Mouse (Mus musculus): ENCODE data around the gene Pth2r. TPM values are rescaled to one million over a fixed set of nuclear protein-coding genes. Genes with fewer than 3 reads are reported as not detected.

Gene Pth2r
- polyA plus RNA-seq (2015; fragmentation: Nextera tagmentation; extraction: Ambion mirVana) = 0.05 TPM in 1 of 2 replicates, not detected in the other

DNA sequence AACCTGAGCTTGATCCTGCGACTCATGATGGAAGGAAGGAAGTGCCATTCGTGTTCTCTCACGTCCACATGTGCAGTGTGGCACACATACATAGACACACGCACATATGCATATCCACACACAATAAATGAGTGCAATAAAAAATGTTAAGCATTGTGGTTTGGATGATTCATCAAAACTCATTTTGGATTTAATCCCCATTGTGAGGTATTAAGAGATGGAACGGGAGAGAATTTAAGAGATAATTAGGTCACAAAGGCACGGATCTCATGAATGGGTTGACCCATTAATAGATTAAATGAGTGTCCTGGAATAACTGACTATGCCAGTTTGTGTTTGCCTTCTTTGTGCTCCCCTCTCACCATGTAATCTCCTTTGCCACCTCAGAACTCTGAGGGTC lies at the start of gene Pth2r:
Gene Pth2r, plus strand, starts transcription at position 301 of the 400 bp plus-strand sequence.
- no peak for DNase-seq (ENCODE audit: low spot score)

DNA sequence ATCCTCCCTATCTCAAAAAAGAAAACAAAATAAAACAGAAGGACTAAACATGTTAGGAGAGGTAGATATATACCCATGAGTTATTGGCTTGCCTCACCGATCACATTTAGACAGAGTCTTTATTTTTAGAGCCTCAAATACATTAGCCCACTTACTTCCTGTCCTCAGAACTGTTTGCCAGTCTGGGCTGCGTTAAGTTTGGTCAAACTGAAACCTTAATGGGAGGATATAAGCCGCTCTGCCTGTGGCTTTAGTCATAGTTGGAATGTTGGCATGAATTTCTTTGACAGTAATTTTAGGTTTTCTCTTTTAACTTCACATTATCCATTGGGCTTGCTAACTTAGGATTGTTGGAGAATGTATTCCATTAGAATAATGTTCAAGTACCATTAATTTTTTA lies 44.1 kb upstream of the Pth2r start:
- DNase-seq (ENCODE audit: low spot score) = no peak

DNA sequence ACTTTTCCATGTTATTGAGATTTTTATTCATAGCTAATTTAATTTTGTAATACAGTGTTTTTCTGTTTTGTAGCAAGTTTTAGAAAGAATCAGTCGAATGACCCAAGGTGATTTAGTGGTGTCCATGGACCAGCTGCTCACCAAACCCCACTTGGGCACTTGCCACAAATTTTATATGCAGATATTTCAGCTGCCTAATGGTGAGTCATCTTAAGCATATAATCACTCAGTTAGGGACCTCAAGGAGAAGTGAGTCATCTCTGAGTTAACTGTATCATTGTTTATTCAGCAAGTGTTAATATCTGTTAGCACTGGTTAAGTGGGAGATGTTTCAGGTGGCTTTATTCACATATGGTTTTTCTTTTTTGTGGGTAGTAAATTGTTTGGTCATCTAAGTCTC lies 36.2 kb upstream of the Pth2r start:
- DNase-seq (ENCODE audit: low spot score) = no peak

DNA sequence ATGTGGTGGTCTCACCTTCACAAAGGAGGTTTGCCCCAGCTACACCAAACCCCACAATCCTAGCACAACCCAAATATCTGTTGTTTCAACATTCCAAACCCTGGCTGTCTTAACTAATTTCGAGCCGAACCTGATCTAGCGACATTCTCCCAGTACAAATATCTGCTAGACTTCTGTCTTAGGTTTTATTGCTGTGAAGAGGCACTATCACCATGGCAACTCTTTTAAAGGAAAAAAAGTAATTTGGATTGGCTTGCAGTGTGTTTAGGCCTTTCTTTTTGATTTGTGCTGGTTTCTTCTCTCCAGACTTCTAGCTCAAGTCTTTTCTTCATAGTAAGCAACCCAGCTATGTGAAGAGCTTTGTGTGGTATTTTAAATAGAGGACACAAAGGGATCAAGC lies 1.4 kb upstream of the Pth2r start:
- DNase-seq (ENCODE audit: low spot score) = no peak

DNA sequence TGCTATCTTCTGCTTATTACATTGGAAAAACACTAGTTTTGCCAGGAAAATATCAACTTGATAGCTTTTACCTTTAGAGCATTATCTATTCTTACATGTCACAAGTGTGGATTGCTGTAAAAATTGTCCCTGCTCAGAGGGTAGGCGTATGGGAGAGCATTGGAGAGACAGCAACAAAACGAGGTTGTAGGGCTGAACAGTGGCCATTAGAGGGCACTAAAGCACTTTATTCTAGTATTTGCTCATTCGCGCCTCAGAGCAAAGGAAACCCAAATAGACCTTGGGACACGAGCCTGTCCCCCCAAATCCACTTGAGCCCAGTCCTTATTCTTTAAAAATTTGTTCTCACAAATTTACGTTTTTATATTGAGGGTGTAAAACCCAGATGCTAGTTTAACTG lies 910 bp downstream of the Pth2r start:
- peak; percentile 35 for DNase-seq (ENCODE audit: low spot score)

DNA sequence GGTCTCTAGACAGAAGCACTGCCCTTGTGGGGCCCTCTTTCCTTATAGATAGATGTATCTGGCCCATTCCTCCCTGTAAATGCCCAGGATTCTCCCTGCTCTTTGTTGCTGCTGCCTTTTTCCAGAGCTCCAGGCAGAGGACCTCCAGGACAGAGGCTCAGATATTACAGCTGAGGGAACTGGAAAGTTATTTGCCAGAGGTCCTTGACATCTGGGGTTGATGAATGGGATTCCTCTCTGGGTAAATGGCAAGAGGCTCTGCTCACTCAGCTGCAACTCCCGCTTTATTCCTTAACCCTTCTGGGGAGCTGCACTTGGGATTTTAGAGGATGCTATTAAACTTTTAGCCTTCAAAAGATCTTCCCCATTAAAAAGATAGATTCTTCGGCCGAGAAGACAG lies 26.6 kb downstream of the Pth2r start:
- no peak for DNase-seq (ENCODE audit: low spot score)

DNA sequence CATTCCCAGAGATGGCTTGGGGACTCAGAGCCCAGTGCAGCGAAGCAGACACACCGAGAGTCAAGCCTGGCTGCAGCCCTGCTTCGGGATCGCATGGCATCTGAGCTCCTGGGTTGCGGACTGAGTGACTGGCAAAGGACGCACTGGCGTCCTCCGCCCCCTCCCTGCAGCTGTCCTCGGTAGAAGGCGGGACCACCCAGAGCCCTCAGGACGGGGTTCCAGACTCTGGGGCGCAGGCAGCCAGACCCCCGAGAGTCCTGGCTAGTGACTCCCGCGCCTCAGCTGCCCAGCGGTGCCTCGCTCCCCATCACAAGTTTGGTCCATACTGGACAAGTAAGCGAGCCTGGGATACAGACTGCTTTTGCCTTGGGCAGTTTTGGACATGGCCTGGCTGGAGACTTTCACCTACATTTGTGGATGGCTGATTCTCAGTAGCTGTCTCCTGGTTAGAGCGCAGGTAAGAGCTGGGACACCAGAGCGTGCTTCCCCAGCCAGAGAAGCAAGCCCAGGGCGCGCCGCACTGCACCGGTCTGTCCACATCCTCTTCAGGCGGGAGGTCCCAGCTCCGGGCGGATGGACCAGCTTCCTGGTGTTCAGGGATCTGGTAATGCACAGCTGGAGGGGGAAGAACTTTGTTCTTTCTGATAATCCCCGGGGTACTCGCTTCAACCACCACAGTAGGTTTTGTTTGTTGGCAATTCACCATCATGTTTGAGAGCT lies 29.5 kb downstream of the Pth2r start:
- no peak for DNase-seq (ENCODE audit: low spot score)

DNA sequence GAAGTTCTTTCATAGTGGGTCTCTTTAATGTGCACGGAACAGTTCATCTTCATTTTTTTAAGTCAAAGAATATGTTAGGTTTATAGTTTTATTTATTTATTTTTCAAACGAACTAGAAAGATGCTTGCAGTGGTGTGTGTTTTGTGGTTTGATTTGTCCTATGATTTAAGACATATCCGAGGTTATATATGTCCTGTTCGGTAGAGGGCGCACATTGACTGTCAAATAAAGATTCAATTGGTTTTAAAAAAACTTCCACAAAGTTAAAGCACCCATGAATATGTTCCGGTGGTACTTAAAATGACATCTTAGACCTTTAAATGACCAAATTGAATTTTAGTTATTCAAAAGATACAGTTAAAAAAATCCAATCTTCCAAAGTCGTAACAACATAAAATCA lies 30.3 kb downstream of the Pth2r start:
- DNase-seq (ENCODE audit: low spot score) = peak; percentile 7

DNA sequence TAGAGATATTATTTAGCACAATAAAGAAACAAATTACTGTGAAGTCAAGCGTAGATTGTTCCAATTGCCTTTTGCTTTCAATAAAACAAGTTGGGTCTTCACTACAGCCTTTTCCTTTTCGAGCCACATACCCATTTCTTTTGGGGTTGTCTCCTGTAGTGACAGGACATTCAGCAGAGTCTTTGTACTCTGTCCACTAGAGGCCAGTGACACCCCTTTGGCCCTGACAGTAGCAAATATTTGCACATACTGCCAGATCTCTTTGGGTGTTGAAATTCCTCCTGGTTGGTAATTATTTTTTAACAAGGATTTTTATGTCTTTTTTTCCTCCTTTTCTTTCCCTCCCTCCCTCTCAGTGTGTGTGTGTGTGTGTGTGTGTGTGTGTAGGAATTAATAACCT lies 31.0 kb downstream of the Pth2r start:
- no peak for DNase-seq (ENCODE audit: low spot score)

DNA sequence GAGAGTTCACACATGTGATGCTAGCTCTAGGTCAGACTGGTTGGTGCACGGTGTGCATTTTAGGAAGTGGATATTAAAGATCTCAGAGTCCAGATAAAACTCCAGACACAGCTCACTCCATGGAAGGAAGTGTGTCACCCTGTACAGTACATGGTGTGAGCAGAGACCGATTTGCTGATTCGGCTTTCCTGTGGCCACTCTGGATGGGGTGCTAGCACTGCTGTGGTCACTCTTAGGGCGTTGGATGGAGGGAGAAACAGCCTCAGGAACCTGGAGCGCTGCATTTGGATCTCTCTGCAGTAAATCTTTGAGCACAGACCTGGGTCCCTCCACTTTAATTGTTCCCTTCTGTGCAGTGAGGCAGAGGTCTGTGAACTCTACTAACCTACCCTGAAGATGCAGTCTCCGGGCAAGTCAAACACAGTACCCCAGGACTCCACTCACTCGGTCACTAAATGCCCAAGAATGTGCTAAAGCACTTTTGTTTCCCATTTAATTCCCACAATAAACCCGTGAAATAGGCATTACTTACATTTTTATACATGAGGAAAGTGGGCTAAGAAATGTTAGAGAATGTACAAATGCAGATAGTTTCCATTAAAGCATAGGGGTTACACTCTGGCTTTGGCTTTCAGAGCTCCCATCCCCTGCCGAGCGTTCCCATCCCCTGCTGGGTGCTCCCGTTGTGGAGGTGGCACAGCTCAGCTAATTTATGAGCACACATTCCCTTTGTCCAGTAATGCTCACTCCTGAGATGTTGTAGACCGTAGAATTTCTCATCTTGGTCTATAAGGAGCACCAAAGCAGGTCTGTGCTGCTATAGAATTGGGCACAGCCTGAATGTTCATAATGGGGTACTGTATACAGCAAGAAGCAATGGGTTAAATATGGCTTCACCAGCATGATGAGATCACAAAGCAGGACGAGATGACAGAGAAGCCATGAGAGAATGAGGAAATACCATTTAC lies 32.5 kb downstream of the Pth2r start:
- no peak for DNase-seq (ENCODE audit: low spot score)

DNA sequence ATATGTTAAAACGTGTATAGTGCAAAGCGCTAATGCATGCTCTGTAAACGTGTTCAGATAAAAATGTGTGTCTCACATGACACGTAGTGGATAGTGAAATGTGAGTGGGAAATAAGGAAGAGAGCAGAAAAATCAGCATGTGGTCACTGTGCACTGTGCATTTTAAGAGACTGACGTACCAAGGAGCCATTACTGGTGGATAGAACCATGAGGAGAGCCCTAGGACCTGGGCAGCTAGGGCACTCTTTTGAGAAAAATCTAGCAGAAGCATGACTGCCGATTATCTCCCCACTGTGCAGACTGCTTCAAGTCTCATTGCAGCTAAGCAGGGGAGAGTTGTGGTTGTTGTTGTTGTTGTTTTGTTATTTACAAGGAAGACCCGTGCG lies 33.2 kb downstream of the Pth2r start:
- DNase-seq (ENCODE audit: low spot score) = no peak

DNA sequence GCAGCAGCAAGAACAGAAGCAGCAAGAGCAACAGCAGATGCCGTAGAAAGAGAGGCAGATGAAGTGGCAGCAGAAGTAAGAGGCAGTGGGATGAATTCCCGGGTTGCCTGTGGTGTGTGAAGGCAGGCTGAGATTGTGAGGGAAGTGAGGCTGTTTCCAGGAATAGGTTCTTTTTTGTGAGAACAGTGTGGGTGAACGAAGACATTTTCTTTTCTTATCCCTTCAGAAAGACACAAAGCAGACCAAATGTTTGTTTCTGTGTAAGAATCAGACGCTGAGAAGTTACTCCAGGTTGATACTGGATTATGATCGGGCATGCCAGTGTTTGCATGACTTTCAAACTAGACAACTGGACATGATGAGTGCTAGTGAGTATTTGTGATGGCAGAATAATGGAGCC lies 52.2 kb downstream of the Pth2r start:
- no peak for DNase-seq (ENCODE audit: low spot score)

DNA sequence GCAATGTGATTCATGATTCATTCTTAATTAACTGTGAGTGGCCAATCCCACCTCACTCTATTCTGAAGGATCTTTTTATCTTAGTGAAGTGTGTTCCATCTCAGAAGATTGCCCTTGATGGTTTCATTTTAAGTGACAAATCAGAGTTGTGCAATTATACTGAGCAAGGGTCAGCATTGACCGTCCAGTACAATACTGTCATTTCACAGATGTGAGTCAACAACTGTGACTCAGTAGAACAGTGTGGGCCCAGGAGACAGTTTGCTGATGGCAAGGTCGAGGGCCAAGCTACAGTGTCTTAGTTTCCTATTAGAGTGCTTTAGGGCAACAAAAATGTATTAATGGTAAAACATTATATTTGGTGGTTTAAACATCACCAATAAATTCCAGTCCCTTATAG lies 55.9 kb downstream of the Pth2r start:
- no peak for DNase-seq (ENCODE audit: low spot score)

DNA sequence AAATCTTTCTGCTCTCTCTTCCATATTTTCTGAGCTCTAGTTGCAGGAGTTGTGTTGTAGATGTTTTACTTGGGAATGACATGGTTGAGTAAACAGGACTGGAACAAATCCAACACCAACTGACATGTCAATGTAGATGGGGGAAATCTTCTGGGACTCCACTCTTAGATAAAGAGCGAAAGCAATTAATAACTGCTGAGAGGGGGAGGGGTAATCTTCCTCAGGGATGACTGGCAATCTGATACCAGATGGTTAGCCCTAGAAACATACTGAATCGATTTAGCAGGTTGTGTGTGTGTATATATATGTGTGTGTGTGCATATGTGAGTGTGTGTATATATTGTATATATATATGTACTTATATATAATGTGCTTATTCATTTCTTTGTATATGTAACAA lies 58.4 kb downstream of the Pth2r start:
- DNase-seq (ENCODE audit: low spot score) = no peak

DNA sequence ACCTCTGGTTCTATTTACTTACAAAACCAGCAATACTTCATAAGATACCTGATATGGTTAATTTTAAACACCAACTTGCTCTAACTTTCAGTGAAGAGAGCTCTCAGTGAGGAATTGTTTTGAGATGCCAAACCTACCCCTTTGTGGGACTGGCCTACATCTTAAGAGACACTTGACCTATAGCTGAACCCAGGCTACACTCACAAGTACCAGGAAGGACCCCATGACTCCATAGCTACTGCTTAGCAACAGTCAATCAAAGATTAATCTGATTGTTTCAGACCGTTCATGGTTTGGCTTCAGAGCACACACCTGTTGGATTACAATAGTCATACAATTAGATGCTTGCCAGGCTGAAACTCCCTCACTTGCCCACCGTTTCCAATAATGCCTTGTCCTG lies 71.1 kb downstream of the Pth2r start:
- no peak for DNase-seq (ENCODE audit: low spot score)

DNA sequence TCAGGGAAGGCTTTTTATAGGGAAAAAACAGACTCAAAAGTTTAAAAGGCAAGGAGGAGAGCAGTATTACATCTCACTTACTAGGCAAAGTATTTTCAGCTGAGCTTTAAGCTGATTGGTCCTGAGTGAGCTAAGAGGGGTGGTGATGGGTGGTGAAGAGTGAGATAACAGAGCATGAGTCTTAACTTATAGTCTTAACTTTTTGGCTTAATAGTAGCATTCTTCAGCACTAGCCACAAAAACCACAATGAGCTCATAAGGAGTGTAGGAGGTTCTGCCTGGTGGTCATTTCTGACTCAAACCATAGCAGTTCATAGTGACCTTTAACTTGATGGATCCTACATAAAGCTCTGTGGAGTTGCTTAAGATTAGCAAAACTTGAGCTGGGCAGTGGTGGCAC lies 72.3 kb downstream of the Pth2r start:
- DNase-seq (ENCODE audit: low spot score) = no peak

DNA sequence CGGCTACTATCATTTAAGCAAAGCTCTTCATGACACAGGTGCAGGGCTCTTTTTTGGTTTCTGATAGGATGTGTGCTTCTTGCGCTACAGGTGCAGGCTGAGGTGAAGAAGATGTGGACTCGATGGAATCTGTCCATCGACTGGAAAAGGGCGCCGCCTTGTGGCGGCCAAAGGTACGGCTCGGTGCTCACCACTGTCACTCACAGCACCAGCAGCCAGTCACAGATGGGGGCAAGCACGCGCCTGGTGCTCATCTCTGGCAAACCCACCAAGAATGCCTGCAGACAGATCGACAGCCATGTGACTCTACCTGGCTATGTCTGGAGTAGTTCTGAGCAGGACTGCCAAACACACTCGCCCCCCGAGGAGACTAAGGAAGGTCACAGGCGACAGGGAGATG lies 106.5 kb downstream of the Pth2r start:
- peak; percentile 6 for DNase-seq (ENCODE audit: low spot score)

DNA sequence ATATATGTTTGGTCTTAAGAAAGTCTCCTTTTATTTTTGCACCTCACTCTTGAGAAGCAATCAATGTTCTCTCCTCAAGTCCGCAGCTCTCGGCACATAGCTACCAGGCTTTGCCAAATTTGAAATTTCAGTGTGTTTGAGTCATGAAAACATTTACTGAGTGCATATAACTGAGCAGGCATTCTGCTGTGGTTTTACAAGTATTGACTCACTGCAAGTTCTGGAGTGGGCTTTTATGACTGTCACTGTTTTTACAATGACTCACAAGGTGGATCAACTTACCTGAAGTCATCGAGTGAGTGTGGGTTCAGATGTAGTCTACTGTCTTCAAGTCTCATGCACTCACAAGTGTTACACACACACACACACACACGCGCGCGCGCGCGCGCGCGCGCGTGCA lies 107.8 kb downstream of the Pth2r start:
- no peak for DNase-seq (ENCODE audit: low spot score)

DNA sequence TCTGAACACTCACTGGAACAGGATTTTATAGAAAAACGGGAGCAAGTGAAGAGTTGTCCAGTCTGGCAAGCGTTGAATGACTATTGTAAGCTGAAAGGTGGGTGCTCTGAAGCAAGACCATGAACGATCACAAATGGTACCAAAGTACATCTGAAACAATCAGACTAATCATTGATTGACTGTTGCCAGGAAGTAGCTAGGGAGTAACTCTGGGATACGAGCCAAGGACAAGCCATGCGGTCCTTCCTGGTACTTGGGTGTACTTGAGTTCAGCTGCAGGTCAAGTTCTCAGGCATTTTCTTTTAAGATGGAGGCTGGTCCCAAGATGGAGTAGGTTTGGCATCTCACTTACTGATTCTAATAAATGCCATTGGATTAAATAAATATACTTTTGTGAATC lies 125.6 kb downstream of the Pth2r start:
- no peak for DNase-seq (ENCODE audit: low spot score)

DNA sequence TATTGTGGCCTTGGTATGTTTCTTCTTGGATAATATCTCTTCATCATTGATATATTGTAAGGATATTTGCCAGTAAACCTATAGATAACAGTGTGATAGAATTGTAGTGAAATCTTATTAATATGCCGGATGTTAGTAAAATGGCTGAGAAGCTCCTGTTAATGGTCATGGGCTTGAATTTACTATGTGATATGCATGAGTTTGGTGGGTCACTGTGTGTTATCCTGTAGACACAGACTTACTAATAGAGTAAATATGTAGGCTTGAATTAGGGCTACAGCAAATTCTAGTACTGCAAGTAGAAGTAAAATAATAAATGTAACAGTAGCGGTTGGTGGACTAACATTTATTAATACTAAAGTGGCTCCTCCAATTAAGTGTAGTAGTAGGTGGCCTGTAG lies 139.1 kb downstream of the Pth2r start:
- no peak for DNase-seq (ENCODE audit: low spot score)

DNA sequence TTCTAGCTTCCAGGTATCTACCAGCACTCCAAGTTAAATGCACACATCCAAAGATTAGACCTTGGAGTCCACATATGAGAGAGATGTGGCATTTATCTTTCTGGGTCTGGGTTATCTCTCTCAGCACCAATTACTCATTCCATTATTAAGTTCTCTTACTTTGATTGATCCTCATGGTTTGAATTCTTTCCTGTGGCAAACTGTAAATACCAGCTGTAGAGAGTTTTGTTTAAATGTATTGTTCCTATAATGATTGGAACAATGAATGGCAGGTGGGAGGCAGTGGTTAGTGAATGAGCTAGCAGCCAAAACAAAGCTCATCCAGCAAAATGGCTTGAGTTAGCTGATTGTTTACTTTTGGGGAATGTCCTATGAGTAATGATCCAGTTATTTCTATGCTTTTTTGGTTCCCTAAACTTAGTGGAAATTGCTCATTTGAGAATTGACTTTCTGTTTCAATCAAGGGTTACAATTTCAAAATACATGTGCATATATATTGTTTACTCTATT lies 140.7 kb downstream of the Pth2r start:
- no peak for DNase-seq (ENCODE audit: low spot score)

Measured in thymus, postnatal 0 days (tissue).